Mouse (Mus musculus): Measurements from ENCODE around the gene Tob1.

Tob1 gene

DNA sequence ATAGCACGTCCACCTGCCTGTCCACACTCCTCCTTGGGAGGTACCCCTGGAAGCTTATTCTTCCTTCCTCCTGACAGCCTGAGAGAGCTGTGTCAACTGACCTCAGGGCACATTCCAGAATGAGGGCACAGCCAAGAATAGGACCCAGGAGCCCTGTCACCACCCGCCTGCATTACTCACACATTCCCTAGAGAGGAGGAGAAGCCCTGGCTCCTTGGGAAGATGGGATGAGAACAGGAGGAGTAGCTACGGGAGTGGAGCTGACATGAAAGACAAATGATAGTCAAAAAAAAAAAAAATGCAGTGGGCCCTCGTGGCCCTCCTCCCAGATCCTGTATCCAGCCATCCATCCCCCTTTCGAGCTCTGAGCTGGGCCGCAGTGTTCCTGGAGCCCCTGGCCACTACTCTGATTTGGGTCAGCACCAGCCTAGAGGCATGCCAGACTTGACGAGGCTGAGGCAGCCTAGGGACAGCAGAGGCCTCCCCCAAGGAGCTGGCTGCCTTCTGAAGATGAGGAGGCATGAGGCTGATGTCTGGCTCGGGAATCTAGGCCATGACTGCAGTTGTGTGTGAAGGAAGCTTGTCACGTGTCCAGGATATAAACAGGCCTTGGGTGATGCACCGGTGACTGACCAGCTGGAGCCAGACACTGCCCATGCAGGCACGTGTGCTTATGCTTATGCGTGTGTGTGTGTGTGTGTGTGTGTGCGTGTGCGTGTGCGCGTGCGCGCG lies 20.7 kb downstream of the Tob1 start:
- DNase-seq, result peak in 1 of 2 experiments; percentile 44

DNA sequence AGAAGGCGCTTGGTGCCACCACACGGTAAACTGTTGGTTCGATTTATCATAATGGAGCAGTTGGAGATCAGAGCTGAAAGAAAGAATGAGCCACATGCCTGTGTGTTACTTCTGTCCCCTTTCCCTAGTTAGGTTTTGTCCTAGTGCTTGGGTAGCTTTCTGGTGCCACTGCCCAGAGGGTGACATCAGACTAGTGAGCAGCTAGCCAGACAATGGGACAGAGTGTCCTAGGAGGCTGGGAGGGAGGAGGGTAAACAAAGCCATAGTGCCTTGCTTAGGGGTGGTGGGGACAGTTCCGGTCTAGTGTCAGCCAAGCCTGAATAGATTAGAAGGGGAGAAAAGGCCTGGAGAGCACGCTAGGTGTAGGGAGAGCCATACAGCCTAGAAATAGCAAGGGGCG lies 22.2 kb downstream of the Tob1 start:
- DNase-seq, result no peak

DNA sequence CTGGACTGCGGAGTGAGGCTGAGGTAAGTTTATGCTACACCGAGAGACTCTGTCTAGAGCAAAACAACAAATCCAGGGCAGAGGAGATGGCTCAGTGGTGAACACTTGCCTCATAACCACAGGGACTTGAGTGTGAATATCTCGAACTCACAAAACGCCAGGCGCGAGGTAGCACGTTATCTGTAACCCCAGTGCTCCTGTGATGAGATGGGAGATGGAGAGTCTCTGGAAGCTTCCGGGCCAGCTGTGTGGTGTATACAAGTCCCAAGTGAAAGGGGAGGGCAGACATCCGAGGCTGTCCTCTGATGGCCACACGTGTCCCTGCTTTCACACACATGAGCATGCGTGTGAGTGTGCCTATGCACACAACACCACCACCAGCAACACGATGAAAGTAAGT lies 23.1 kb downstream of the Tob1 start:
- no peak for DNase-seq

DNA sequence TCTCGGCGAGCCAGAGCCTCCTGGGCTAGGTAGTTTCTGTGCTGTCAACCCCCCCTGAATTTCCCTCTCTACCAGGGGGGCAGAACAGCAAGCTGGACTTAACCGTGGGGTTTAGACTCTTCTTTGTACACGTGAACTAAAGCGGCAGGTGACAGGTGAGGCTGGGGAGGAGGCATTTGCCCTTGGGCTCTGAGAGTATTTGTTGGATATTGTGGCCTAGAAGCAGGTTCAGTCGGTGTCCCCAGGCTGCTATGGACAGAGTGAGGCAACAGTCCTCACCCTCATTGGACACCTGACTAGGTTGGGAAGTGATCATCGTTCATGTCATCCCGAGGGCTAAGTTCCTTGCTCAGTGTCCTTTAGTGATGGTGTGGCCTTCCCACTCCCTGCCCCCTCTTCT lies 23.6 kb downstream of the Tob1 start:
- no peak for DNase-seq

DNA sequence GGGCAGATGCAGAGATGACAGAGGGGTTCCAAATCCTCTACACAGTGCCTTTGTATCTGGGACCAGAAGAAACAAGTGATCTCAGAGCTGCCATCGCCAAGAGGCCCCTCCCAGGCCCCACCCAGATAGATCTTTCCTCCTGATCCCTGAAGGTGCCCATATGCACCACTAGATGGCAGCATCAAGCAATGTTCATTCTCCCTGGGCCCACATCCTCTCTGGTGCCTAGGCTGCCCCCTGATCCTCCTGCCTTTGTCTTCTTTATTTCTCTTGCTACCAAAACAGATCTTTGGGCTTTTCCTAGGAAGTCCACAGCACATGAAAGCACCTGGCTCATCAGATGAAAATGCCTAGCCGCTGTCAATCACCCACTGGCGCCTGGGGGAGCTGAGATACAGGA lies 24.8 kb downstream of the Tob1 start:
- peak; percentile 73 to 81 for DNase-seq

DNA sequence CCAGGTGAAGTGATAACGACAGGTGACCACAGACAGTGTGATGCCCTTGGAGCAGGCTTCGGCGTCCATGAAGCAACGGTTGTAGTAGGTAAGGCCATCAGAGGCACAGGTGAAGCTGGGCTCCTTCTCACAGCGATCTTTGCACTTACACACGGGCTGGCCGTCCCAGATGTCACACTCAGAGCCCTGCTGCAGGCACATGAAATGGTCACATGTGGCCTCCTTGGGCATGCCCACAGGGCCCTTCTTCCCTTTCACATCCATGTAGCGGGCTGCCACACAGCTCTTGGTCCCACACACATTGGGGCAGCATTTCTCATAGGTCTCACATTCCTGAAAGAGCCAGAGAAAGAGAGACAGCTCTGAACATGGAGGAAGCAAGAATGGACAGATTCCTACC lies 27.5 kb downstream of the Tob1 start:
- no peak for DNase-seq

GRCm38 (mm10) chr11:94239706-94240105 lies 28.5 kb downstream of the Tob1 start:
- no peak for DNase-seq

- DNase-seq, result peak; percentile 35 to 38
These were observed 31.6 kb downstream of the Tob1 start for GRCm38 (mm10) chr11:94242760-94243421.

DNA sequence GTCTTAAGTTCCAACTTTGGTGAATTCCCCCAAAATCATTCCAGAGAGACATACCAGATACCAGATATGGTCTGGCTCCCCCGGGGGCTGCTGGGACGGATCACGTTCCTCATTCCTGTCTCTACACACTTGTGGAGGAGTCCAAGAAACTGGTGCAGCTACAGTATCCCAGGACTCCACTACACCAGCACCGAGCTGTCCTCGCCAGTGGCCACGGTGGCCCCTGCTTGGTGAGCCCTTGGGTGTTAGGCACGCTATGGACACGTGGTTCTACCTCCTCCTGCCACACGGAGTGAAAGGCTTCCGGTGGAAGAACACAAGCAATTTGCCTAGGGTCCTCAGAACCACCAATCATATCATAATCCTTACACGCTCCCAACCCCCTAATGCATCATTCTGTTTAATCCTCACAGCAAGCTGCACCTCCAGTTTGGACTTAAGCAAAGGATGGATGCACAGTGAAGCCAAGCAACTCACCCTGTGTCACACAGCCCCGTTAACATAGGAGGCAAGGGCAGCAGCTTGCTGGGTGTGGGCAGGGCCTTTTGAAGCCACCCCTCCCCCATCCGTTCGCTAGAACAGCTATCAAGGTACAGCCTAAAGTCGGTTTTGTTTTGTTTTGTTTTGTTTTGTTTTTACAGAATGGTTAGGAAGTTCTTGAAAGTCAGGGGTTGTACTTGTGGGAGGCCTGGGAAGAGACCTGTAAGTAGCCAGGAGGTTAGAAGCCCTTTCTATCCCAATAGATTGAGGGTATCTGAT lies 32.3 kb downstream of the Tob1 start:
- DNase-seq, result no peak

DNA sequence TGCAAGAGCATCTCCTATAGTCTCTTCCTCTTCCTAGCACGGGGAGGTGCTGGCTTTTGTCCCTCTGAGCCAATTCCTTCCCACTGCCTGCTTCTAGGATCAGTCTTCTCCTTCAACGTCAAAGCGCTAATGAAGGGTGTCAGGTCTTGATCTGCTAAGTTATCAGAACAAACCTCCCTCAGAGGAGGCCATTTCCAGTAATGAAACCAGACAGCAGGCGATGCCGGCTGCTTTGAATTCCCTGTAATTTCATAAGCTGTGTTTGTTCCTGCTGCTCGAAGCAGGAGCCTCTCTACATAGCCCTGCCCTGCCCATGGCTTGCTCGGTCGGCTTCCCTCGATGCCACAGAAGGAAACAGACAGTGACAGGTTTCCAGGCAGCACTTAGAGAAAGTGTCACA lies 33.1 kb downstream of the Tob1 start:
- no peak for DNase-seq

- DNase-seq, result no peak
These were observed 34.9 kb downstream of the Tob1 start, which contains the start of gene Wfikkn2 for GRCm38 (mm10) chr11:94245955-94246788. TSS of gene Wfikkn2 (minus strand) at chr11:94246005.

DNA sequence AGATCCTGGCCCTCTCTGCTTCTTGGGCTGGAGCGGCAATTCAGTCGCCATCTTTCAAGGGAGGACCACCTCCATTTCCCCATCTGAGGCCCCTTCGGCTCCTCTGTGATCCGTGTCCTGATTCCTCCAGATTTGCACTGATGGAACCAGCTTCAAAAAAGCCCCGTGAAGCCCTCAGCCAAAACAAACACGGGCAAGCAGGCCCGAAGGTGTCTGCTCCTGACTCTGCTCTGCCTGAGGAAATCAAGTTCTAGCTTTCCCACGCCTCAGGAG lies 35.5 kb downstream of the Tob1 start:
- no peak for DNase-seq

- no peak for DNase-seq
These were observed 41.9 kb downstream of the Tob1 start for GRCm38 (mm10) chr11:94253156-94253555.

DNA sequence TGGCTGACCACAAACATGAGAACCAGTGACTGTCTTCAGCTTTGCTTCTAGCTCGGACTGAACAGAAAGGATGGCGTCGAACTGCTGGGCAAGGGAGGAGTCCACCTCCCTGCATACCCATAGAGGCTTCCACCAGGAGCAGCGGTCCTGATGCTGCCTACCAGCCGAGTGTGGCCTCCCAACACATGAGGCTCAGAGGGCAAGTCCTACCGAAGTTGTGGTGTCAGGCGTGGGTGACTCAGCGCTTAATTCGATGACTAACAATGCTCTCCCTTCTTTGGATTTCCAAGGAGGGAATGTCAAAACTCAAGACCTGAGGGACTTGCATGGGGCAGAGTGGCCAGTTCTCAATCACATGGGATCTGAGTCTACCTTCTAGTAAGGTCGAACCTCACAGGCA lies 42.4 kb downstream of the Tob1 start:
- DNase-seq, result no peak

GRCm38 (mm10) chr11:94255733-94256132 lies 44.5 kb downstream of the Tob1 start:
- no peak for DNase-seq

DNA sequence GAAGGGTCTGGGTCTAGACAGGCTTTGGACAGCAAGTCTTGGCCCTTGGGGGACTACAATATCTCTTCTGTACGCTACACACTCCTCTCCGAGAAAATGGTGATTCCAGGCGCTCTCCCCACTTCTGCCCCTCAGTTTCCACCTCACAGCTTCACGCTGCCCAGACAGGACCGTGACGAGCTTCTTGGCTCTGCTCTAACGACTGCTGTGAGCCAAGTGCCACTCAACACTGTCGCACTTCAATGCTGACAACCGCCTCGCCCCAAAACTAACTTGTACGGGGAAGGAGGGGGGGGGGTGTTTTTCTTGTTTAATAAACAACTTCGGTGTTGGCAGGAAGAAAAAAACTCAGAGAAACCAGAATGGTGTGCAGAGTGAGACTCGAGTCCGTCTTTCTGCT lies 46.7 kb downstream of the Tob1 start:
- DNase-seq, result peak; percentile 22 to 40

GRCm38 (mm10) chr11:94259814-94260213 lies 48.6 kb downstream of the Tob1 start:
- no peak for DNase-seq

GRCm38 (mm10) chr11:94261585-94262370 lies 50.5 kb downstream of the Tob1 start:
- DNase-seq, result no peak
